In the genomic region with DNA sequence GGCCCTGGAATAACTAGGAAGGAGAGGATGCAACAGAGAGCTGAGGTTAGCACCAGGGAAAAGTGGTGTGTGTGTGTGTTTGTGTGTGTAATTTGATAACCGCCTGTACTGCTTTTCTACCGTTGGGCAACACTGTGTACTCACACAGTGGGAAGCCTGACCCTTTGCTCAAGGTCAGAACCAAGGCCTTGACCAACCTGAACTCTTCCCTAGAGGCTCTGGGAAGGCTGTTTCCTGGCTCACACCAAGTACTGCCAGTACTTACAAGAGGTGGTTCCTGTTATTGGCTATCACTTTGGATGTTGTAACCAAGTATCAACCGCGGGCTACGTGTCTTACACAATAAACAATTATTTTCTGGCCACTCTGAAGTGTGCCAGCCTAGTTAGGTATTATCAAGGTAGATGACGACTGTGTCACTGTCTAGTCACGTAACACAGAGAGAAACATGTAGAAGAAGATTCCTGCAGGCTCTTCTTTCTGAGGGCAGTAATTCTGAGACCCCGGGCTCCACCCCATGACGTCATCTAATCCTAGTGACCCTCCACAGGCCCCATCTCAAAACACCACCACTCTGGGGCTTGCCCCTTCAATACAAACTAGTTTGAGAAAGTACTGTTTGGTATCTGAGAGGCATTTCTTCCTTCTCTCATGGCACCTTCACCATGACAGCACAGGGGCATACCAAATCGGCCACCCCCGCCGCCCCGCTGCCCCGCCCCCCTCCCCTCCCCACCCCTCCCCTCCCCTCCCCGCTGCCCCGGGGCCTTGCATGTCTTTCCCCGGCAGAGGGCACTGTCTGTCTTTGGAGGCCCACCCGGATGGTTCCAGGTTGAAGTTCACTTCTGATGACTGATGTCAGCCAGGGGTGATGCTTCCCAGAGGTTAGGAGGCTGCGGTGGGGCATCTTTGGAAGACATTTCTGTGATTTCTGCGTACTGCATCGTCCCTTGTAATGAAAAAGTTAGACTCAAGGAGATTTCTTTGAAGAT, we compare ENCODE assay signal across 9 mouse cellular contexts.
DNase-seq lines count a peak whose midpoint lies in the region; ATAC-seq lines count a peak whose summit lies in the region.
"Had no signal": no experiment of that assay in that cellular context is flagged by ENCODE, and none has a peak within 500 bp of the region (broad histone marks: within the 10 kb centered on the region; RNA-seq: fewer than 3 reads in every experiment).

No protein-coding gene starts in this region.

- H3K27me3 ChIP-seq in heart, embryonic 13.5 days (replicated peaks), result no peaks in the 10 kb centered on the region
- H3K27me3 ChIP-seq in midbrain, embryonic 10.5 days (ENCODE audit: low read depth, poor library complexity, severe bottlenecking), result no peaks in the 10 kb centered on the region

- peak; percentile 30 for DNase-seq in right cerebral cortex, postnatal 4 days
- no peak for DNase-seq in right cerebral cortex, adult 18-20 months
- peak; percentile 50 to 55 for DNase-seq in cerebellum, postnatal 36 days
- peak; percentile 10 for DNase-seq in large intestine, adult 2 months (ENCODE audit: low read depth, low spot score)
- peak; percentile 62 for DNase-seq in midbrain, embryonic 10.5 days (ENCODE audit: low spot score)
- peak; percentile 38 for DNase-seq in thymus, postnatal 14 days
- DNase-seq in frontal cortex, postnatal 14 days (ENCODE audit: low spot score in 2 of 2), result no peak

- no peak overlapping the region for H3K27ac ChIP-seq in heart, embryonic 13.5 days (replicated peaks)
- H3K27ac ChIP-seq in midbrain, embryonic 10.5 days (replicated peaks), result no peak overlapping the region

- H3K9ac ChIP-seq in heart, embryonic 13.5 days, result no peak overlapping the region

- H3K9me3 ChIP-seq in heart, embryonic 13.5 days, result peaks cover 4% of the 10 kb centered on the region; the same call in 1 of the 2 replicates
- peaks cover 7% of the 10 kb centered on the region for H3K9me3 ChIP-seq in midbrain, embryonic 10.5 days (replicated peaks)

- H3K4me3 ChIP-seq in heart, embryonic 13.5 days, result peak overlapping the region; percentile 32
- H3K4me3 ChIP-seq in midbrain, embryonic 10.5 days, result peak overlapping the region; percentile 51
- H3K4me3 ChIP-seq: erythroblast, embryonic 14.5 days had no signal

- WGBS in heart, embryonic 13.5 days, result 39% methylated on average over 15 of the region's 21 CpGs
- 33% methylated on average over 15 of the region's 21 CpGs for WGBS in large intestine, adult 2 months
- 48% methylated on average over 17 of the region's 21 CpGs for WGBS in midbrain, embryonic 10.5 days

- peaks cover 12% of the 10 kb centered on the region for H3K4me1 ChIP-seq in heart, embryonic 13.5 days
- H3K4me1 ChIP-seq in midbrain, embryonic 10.5 days, result peaks cover 6% of the 10 kb centered on the region

- no peaks in the 10 kb centered on the region for H3K36me3 ChIP-seq in heart, embryonic 13.5 days
- no peaks in the 10 kb centered on the region for H3K36me3 ChIP-seq in midbrain, embryonic 10.5 days

- ATAC-seq in heart, embryonic 13.5 days (ENCODE audit: extremely low read depth, insufficient number of reproducible peaks, low FRiP score, low TSS enrichment), result no peak

- peak overlapping the region; percentile 47 for H3K4me2 ChIP-seq in heart, embryonic 13.5 days

Comparison
In these comparisons a context has a peak if more than half of its experiments do, and no peak if none do; other contexts are left out.
1. DNase-seq: peak in right cerebral cortex, postnatal 4 days (single experiment), cerebellum, postnatal 36 days (2 of 2), large intestine, adult 2 months (single experiment), midbrain, embryonic 10.5 days (single experiment) and thymus, postnatal 14 days (single experiment); none in right cerebral cortex, adult 18-20 months (single experiment) and frontal cortex, postnatal 14 days (0 of 2).